Comparison of ENCODE assay signal across 8 mouse cellular contexts in the genomic region with DNA sequence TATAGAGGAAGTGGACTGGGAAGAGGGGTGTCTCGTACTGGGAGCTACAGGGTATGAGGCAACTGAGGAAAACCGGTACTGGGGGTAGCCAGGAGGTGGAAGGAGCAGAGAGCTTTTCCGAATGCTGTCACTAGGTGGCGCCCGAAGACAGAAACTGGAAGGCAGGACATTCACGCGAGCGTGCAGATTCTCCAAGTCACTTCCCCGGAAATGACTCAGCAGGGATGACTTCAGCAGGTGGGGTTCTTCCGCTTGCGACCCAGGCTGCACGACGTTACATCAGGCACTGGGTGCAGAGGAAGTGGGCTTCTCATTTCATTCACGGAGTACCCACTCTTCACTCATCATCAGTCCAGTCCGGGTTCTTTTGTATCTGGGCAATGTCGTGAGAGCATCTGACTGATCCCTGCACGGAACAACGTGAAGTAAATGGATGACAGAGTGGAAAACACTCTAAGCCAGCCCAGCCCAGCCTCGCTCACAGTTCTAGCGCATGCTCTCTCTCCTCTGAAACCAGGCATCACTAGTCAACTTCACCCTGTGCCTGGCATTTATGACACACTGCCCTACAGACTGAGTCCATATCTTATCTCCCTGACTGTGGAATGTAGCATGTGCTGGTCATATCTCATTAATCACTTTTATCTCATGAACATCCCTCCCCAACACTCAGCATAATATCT. TPM values are rescaled to one million over a fixed set of nuclear protein-coding genes. Genes with fewer than 3 reads are reported as not detected.
A peak's percentile ranks its signal among the peaks of the same experiment; 100 is the strongest.
DNase-seq lines count a peak whose midpoint lies in the region; ATAC-seq and TF ChIP-seq lines count a peak whose summit lies in the region.

No protein-coding gene starts in this region.

- H3K4me2 ChIP-seq in forebrain, embryonic 14.5 days (ENCODE audit: low read length), result peak overlapping the region; percentile 50

- TF ChIP-seq EP300 in ES-Bruce4 (IDR thresholded peaks at IDR 0.05; ENCODE audit: insufficient read depth, low read depth, low read length), result peak; percentile 83

- no peaks in the 10 kb centered on the region for H3K4me1 ChIP-seq in ES-Bruce4 (ENCODE audit: control insufficient read depth, insufficient read depth, low read length)
- H3K4me1 ChIP-seq in forebrain, embryonic 14.5 days (ENCODE audit: control insufficient read depth, insufficient read depth, low read length), result no peaks in the 10 kb centered on the region
- H3K4me1 ChIP-seq in lung, adult 2 months (ENCODE audit: control insufficient read depth, insufficient read depth, low read length), result peaks cover 4% of the 10 kb centered on the region; the same call in 1 of the 2 replicates

- peak; percentile 84 for ATAC-seq in cerebellum, adult (ENCODE audit: insufficient number of reproducible peaks, low FRiP score, low TSS enrichment)
- ATAC-seq in forebrain, embryonic 14.5 days, result peak; percentile 94
- peak; percentile 83 for ATAC-seq in neutrophil, adult 5-6 weeks (ENCODE audit: extremely low read depth, insufficient number of reproducible peaks, low FRiP score, poor library complexity, severe bottlenecking)

- H3K27ac ChIP-seq in ES-Bruce4 (ENCODE audit: insufficient read depth, low read length), result no peak overlapping the region
- H3K27ac ChIP-seq in forebrain, embryonic 14.5 days (ENCODE audit: low read depth, low read length), result no peak overlapping the region

- intact Hi-C loops in heart, postnatal 25 days (cut with DNase I), result loop anchor here (1.0 to 5.0 kb wide), 3 partner anchors 44 to 107 kb away; no protein-coding TSS in a partner anchor

- DNase-seq in forebrain, embryonic 14.5 days (ENCODE audit: low spot score), result peak; percentile 97
- DNase-seq in heart, postnatal 25 days (ENCODE audit: low spot score), result peak; percentile 82
- DNase-seq in layer of hippocampus, adult 18-20 months (ENCODE audit: low spot score in 2 of 2), result peak; percentile 93 to 98
- peak; percentile 91 for DNase-seq in lung, adult 2 months
- peak; percentile 91 to 95 for DNase-seq in thymus, adult 18-20 months

- no peaks in the 10 kb centered on the region for H3K9me3 ChIP-seq in ES-Bruce4 (replicated peaks; ENCODE audit: control insufficient read depth, insufficient read depth, low read length, poor library complexity, severe bottlenecking)
- H3K9me3 ChIP-seq in forebrain, embryonic 14.5 days (replicated peaks; ENCODE audit: control insufficient read depth, low read length), result no peaks in the 10 kb centered on the region

- H3K4me3 ChIP-seq in ES-Bruce4 (ENCODE audit: low read depth, low read length), result no peak overlapping the region
- peak overlapping the region; percentile 8 for H3K4me3 ChIP-seq in forebrain, embryonic 14.5 days (ENCODE audit: low read depth, low read length)
- H3K4me3 ChIP-seq in lung, adult 2 months (replicated peaks; ENCODE audit: extremely low read depth, low read depth, low read length), result peak overlapping the region; percentile 47

- peak; percentile 94 for TF ChIP-seq CTCF in ES-Bruce4 (IDR thresholded peaks at IDR 0.05; ENCODE audit: low read depth, low read length)
- TF ChIP-seq CTCF in lung, adult 2 months (IDR thresholded peaks at IDR 0.05; ENCODE audit: insufficient read depth, low read length), result peak; percentile 86

- 17% methylated on average over 20 of the region's 20 CpGs for WGBS in forebrain, embryonic 14.5 days
- 6% methylated on average over 20 of the region's 20 CpGs for WGBS in lung, adult 2 months

- H3K36me3 ChIP-seq in ES-Bruce4 (ENCODE audit: control insufficient read depth, insufficient read depth, low read length, poor library complexity, severe bottlenecking), result no peaks in the 10 kb centered on the region
- H3K36me3 ChIP-seq in forebrain, embryonic 14.5 days (ENCODE audit: control insufficient read depth, insufficient read depth, low read length), result no peaks in the 10 kb centered on the region

- no peak overlapping the region for H3K9ac ChIP-seq in ES-Bruce4 (ENCODE audit: low read depth, poor library complexity, severe bottlenecking)
- H3K9ac ChIP-seq in forebrain, embryonic 14.5 days (ENCODE audit: low read length), result peak overlapping the region; percentile 40; the same call in 1 of the 2 replicates

- no peaks in the 10 kb centered on the region for H3K27me3 ChIP-seq in ES-Bruce4 (ENCODE audit: control insufficient read depth, insufficient read depth, low read length, poor library complexity, severe bottlenecking)
- no peaks in the 10 kb centered on the region for H3K27me3 ChIP-seq in forebrain, embryonic 14.5 days (replicated peaks; ENCODE audit: control insufficient read depth, insufficient read depth, low read length)

- no peak for TF ChIP-seq POLR2A in ES-Bruce4 (IDR thresholded peaks at IDR 0.05; ENCODE audit: insufficient read depth, low read length)
- TF ChIP-seq POLR2A in lung, adult 2 months (IDR thresholded peaks at IDR 0.05; ENCODE audit: borderline replicate concordance, extremely low read depth, low read depth, low read length), result peak; percentile 79; the same call in 1 of the 2 replicates

RNA-seq across cellular contexts. Expression of gene Tmprss13, which starts 18.3 kb away (rescaled TPM):
- polyA plus RNA-seq in ES-Bruce4 (2011; ENCODE audit: insufficient read depth, insufficient read length, low read depth, missing spikeins), result 1.9 and 2.8 TPM in 2 replicates
- 0.05 TPM in 1 of 2 replicates, not detected in the other for polyA plus RNA-seq in forebrain, embryonic 14.5 days (2014; fragmentation: Nextera tagmentation; extraction: Ambion mirVana)
- 1 to 10 TPM; 3.6 to 3.7 TPM for total RNA-seq in heart, postnatal 25 days (2021)
- total RNA-seq in layer of hippocampus, adult 18-20 months (2021), result not detected
- 1.1 and 6.6 TPM in 2 replicates for polyA plus RNA-seq in lung, adult 2 months (2012; rRNA removed)
- 0.47 and 0.61 TPM in 2 replicates for total RNA-seq in neutrophil, adult 5-6 weeks (2017)

RNA-seq across cellular contexts. Expression of gene Il10ra, which starts 31.6 kb away (rescaled TPM):
- 0.24 TPM in 1 of 2 replicates, not detected in the other for polyA plus RNA-seq in ES-Bruce4 (2011; ENCODE audit: insufficient read depth, insufficient read length, low read depth, missing spikeins)
- polyA plus RNA-seq in forebrain, embryonic 14.5 days (2014; fragmentation: Nextera tagmentation; extraction: Ambion mirVana), result 0.43 and 0.57 TPM in 2 replicates
- 1 to 10 TPM; 2.2 to 2.3 TPM for total RNA-seq in heart, postnatal 25 days (2021)
- 1 to 10 TPM; 2.4 to 2.8 TPM for total RNA-seq in layer of hippocampus, adult 18-20 months (2021)
- 10.3 and 12.9 TPM in 2 replicates for polyA plus RNA-seq in lung, adult 2 months (2012; rRNA removed)
- total RNA-seq in neutrophil, adult 5-6 weeks (2017), result 128 and 129 TPM in 2 replicates

Comparison
In these comparisons a context has a peak if more than half of its experiments do, and no peak if none do; other contexts are left out.
1. RNA of gene Il10ra, which starts 31.6 kb away (total RNA-seq): 128 to 129 TPM in neutrophil, adult 5-6 weeks; 2.4 to 2.8 TPM in layer of hippocampus, adult 18-20 months and 2.2 to 2.3 TPM in heart, postnatal 25 days; every median in the first group is over 10 times any median in the second.
2. Peak in every context shown above with its lines, with median percentiles within 50 percentile points of each other: ATAC-seq and DNase-seq.